ENCODE assay signal across 7 mouse cellular contexts in genomic region chr9:45407706-45408675, GRCm38 (mm10). TPM values are rescaled to one million over a fixed set of nuclear protein-coding genes. Genes with fewer than 3 reads are reported as not detected.
A peak's percentile ranks its signal among the peaks of the same experiment; 100 is the strongest.
DNase-seq lines count a peak whose midpoint lies in the region; ATAC-seq and TF ChIP-seq lines count a peak whose summit lies in the region.

No protein-coding gene starts in this region.

- peak; percentile 84 for TF ChIP-seq CTCF in heart, adult 2 months (IDR thresholded peaks at IDR 0.05)
- peak; percentile 78 for TF ChIP-seq CTCF in kidney, adult 2 months (conservative IDR thresholded peaks at IDR 0.05; ENCODE audit: insufficient read depth, insufficient read length, low read depth, low read length)

- intact Hi-C loops in heart, adult 2 months (cut with DNase I): loop anchor here (1.0 kb wide), 1 partner anchor 109 kb away; no protein-coding TSS in a partner anchor

- ATAC-seq in embryonic facial prominence, embryonic 11.5 days (replicated peaks; ENCODE audit: insufficient number of reproducible peaks, low FRiP score, low TSS enrichment, low read depth): 0 out of 2 replicates have a peak, but pooled peaks have one; percentile 36
- peak; percentile 75; the same call in 1 of the 2 replicates for ATAC-seq in limb, embryonic 14.5 days (ENCODE audit: low FRiP score, low read depth)
- ATAC-seq in midbrain, embryonic 15.5 days (replicated peaks): peak; percentile 75

- no peaks in the 10 kb centered on the region for H3K4me1 ChIP-seq in embryonic facial prominence, embryonic 11.5 days (ENCODE audit: control insufficient read depth, insufficient read depth, low read length)
- no peaks in the 10 kb centered on the region for H3K4me1 ChIP-seq in heart, adult 2 months (ENCODE audit: control insufficient read depth, insufficient read depth, low read length)
- peaks cover 17% of the 10 kb centered on the region; the same call in 1 of the 2 replicates for H3K4me1 ChIP-seq in kidney, adult 2 months (ENCODE audit: control insufficient read depth, insufficient read depth, low read length)
- no peaks in the 10 kb centered on the region for H3K4me1 ChIP-seq in limb, embryonic 14.5 days (ENCODE audit: control insufficient read depth, insufficient read depth, low read length)
- peaks cover 16% of the 10 kb centered on the region for H3K4me1 ChIP-seq in midbrain, embryonic 15.5 days

- TF ChIP-seq EP300 in heart, adult 2 months (IDR thresholded peaks at IDR 0.05; ENCODE audit: insufficient read depth, low read depth, low read length): no peak

- H3K79me2 ChIP-seq in heart, adult 2 months (replicated peaks; ENCODE audit: control insufficient read depth, insufficient read depth, low read length): no peaks in the 10 kb centered on the region

- no peak overlapping the region for H3K27ac ChIP-seq in embryonic facial prominence, embryonic 11.5 days (replicated peaks; ENCODE audit: low read depth, low read length)
- H3K27ac ChIP-seq in heart, adult 2 months: peak overlapping the region; percentile 5; the same call in 1 of the 2 replicates
- peak overlapping the region; percentile 97 for H3K27ac ChIP-seq in kidney, adult 2 months (ENCODE audit: insufficient read depth, low read depth, low read length)
- no peak overlapping the region for H3K27ac ChIP-seq in limb, embryonic 14.5 days (replicated peaks; ENCODE audit: low read depth, low read length)
- H3K27ac ChIP-seq in midbrain, embryonic 15.5 days: 0 out of 2 replicates have a peak overlapping the region, but pooled peaks have one; percentile 34

- no peak overlapping the region for H3K4me2 ChIP-seq in embryonic facial prominence, embryonic 11.5 days (ENCODE audit: low read depth, low read length)
- H3K4me2 ChIP-seq in limb, embryonic 14.5 days (replicated peaks; ENCODE audit: low read depth, low read length, severe bottlenecking): peak overlapping the region; percentile 49
- H3K4me2 ChIP-seq in midbrain, embryonic 15.5 days: peak overlapping the region; percentile 53

- H3K9ac ChIP-seq in embryonic facial prominence, embryonic 11.5 days (replicated peaks; ENCODE audit: low read length): 0 out of 2 replicates have a peak overlapping the region, but pooled peaks have one; percentile 7
- H3K9ac ChIP-seq in heart, adult 2 months (ENCODE audit: low read depth, low read length): no peak overlapping the region
- H3K9ac ChIP-seq in limb, embryonic 14.5 days (ENCODE audit: low read depth, low read length, severe bottlenecking): peak overlapping the region; percentile 44; the same call in 1 of the 2 replicates
- peak overlapping the region; percentile 40 for H3K9ac ChIP-seq in midbrain, embryonic 15.5 days

- H3K36me3 ChIP-seq in embryonic facial prominence, embryonic 11.5 days (replicated peaks; ENCODE audit: control insufficient read depth, insufficient read depth, low read depth, low read length): no peaks in the 10 kb centered on the region
- H3K36me3 ChIP-seq in heart, adult 2 months (ENCODE audit: control insufficient read depth, insufficient read depth, low read length): no peaks in the 10 kb centered on the region
- peaks cover 7% of the 10 kb centered on the region; the same call in 1 of the 2 replicates for H3K36me3 ChIP-seq in kidney, adult 2 months (ENCODE audit: control insufficient read depth, insufficient read depth, low read length)
- no peaks in the 10 kb centered on the region for H3K36me3 ChIP-seq in limb, embryonic 14.5 days (ENCODE audit: control insufficient read depth, insufficient read depth, low read length)
- no peaks in the 10 kb centered on the region for H3K36me3 ChIP-seq in midbrain, embryonic 15.5 days (replicated peaks)

- WGBS in embryonic facial prominence, embryonic 11.5 days: 37% methylated on average over 33 of the region's 33 CpGs
- WGBS in heart, adult 2 months: 33% methylated on average over 33 of the region's 33 CpGs
- WGBS in kidney, adult 2 months: 16% methylated on average over 33 of the region's 33 CpGs
- 40% methylated on average over 33 of the region's 33 CpGs for WGBS in limb, embryonic 14.5 days
- WGBS in midbrain, embryonic 15.5 days: 37% methylated on average over 33 of the region's 33 CpGs

- no peaks in the 10 kb centered on the region for H3K27me3 ChIP-seq in embryonic facial prominence, embryonic 11.5 days (ENCODE audit: control insufficient read depth, insufficient read depth, low read length)
- no peaks in the 10 kb centered on the region for H3K27me3 ChIP-seq in heart, adult 2 months (ENCODE audit: control insufficient read depth, insufficient read depth, low read length)
- no peaks in the 10 kb centered on the region for H3K27me3 ChIP-seq in kidney, adult 2 months (replicated peaks; ENCODE audit: control insufficient read depth, insufficient read depth, low read length)
- H3K27me3 ChIP-seq in limb, embryonic 14.5 days (ENCODE audit: control insufficient read depth, insufficient read depth, low read length): no peaks in the 10 kb centered on the region
- no peaks in the 10 kb centered on the region for H3K27me3 ChIP-seq in midbrain, embryonic 15.5 days (replicated peaks)

- DNase-seq in adrenal gland, postnatal 4 days (ENCODE audit: low spot score in 2 of 2): peak; percentile 64
- DNase-seq in embryonic facial prominence, embryonic 11.5 days (ENCODE audit: low spot score): peak; percentile 82
- DNase-seq in heart, adult 2 months: peak; percentile 79 to 82
- peak; percentile 93 for DNase-seq in kidney, adult 2 months
- peak; percentile 67 for DNase-seq in limb, embryonic 14.5 days (ENCODE audit: low spot score)
- peak; percentile 16 to 74 for DNase-seq in spleen, postnatal 10 days (ENCODE audit: low spot score in 2 of 2)

- TF ChIP-seq POLR2A in heart, adult 2 months (IDR thresholded peaks at IDR 0.05; ENCODE audit: insufficient read depth, low read depth, low read length): 0 out of 2 replicates have a peak, but pooled peaks have one; percentile 21
- TF ChIP-seq POLR2A in kidney, adult 2 months (IDR thresholded peaks at IDR 0.05; ENCODE audit: low read depth, low read length): peak; percentile 33
- TF ChIP-seq POLR2A in limb, embryonic 14.5 days (IDR thresholded peaks at IDR 0.05; ENCODE audit: borderline replicate concordance, extremely low read depth, insufficient read depth, insufficient read length): no peak

- H3K9me3 ChIP-seq in embryonic facial prominence, embryonic 11.5 days (replicated peaks; ENCODE audit: control insufficient read depth, low read length): no peaks in the 10 kb centered on the region
- no peaks in the 10 kb centered on the region for H3K9me3 ChIP-seq in limb, embryonic 14.5 days (ENCODE audit: control insufficient read depth, low read length)
- H3K9me3 ChIP-seq in midbrain, embryonic 15.5 days: no peaks in the 10 kb centered on the region

- peak overlapping the region; percentile 17; the same call in 1 of the 2 replicates for H3K4me3 ChIP-seq in embryonic facial prominence, embryonic 11.5 days (ENCODE audit: low read depth, low read length)
- no peak overlapping the region for H3K4me3 ChIP-seq in heart, adult 2 months
- H3K4me3 ChIP-seq in kidney, adult 2 months (ENCODE audit: insufficient read depth, low read depth, low read length): peak overlapping the region; percentile 59
- H3K4me3 ChIP-seq in limb, embryonic 14.5 days (replicated peaks; ENCODE audit: low read length): peak overlapping the region; percentile 27
- H3K4me3 ChIP-seq in midbrain, embryonic 15.5 days: peak overlapping the region; percentile 34

RNA-seq across cellular contexts. Expression of gene Fxyd2, which starts 8.5 kb away (rescaled TPM):
- 100 to 1,000 TPM in 1 of 2 experiments, 1 to 10 TPM in 1; 8.6 to 119 TPM for total RNA-seq in adrenal gland, postnatal 4 days (2021)
- 1.7 and 1.9 TPM in 2 replicates for polyA plus RNA-seq in embryonic facial prominence, embryonic 11.5 days (2014; fragmentation: Nextera tagmentation; extraction: Ambion mirVana)
- 1 to 10 TPM; 2.8 to 3.3 TPM for total RNA-seq in heart, adult 2 months (2021)
- 4.2 and 9.7 TPM in 2 replicates for polyA plus RNA-seq in heart, adult 2 months (2012; rRNA removed)
- 8,481 and 8,923 TPM in 2 replicates for polyA plus RNA-seq in kidney, adult 2 months (2012; rRNA removed)
- 6.0 and 8.5 TPM in 2 replicates for polyA plus RNA-seq in limb, embryonic 14.5 days (2012; rRNA removed)
- polyA plus RNA-seq in limb, embryonic 14.5 days (2014; fragmentation: Nextera tagmentation; extraction: Ambion mirVana): 6.1 and 7.6 TPM in 2 replicates
- polyA plus RNA-seq in midbrain, embryonic 15.5 days (2015; fragmentation: Nextera tagmentation; extraction: Ambion mirVana): 10.4 and 11.4 TPM in 2 replicates

RNA-seq across cellular contexts. Expression of gene Dscaml1, which starts 18.4 kb away (rescaled TPM):
- total RNA-seq in adrenal gland, postnatal 4 days (2021): 1 to 10 TPM; 2.3 to 2.5 TPM
- polyA plus RNA-seq in embryonic facial prominence, embryonic 11.5 days (2014; fragmentation: Nextera tagmentation; extraction: Ambion mirVana): 0.76 and 0.86 TPM in 2 replicates
- not detected for total RNA-seq in heart, adult 2 months (2021)
- polyA plus RNA-seq in heart, adult 2 months (2012; rRNA removed): 0.03 and 0.14 TPM in 2 replicates
- 0.43 and 0.80 TPM in 2 replicates for polyA plus RNA-seq in kidney, adult 2 months (2012; rRNA removed)
- polyA plus RNA-seq in limb, embryonic 14.5 days (2012; rRNA removed): 1.0 and 1.3 TPM in 2 replicates
- polyA plus RNA-seq in limb, embryonic 14.5 days (2014; fragmentation: Nextera tagmentation; extraction: Ambion mirVana): 0.40 and 0.43 TPM in 2 replicates
- polyA plus RNA-seq in midbrain, embryonic 15.5 days (2015; fragmentation: Nextera tagmentation; extraction: Ambion mirVana): 18.4 and 19.6 TPM in 2 replicates

RNA-seq across cellular contexts. Expression of gene Fxyd6, which starts 38.0 kb away (rescaled TPM):
- 100 to 1,000 TPM; 123 to 137 TPM for total RNA-seq in adrenal gland, postnatal 4 days (2021)
- 83.0 and 93.1 TPM in 2 replicates for polyA plus RNA-seq in embryonic facial prominence, embryonic 11.5 days (2014; fragmentation: Nextera tagmentation; extraction: Ambion mirVana)
- total RNA-seq in heart, adult 2 months (2021): 10 to 100 TPM; 13.8 to 14.2 TPM
- polyA plus RNA-seq in heart, adult 2 months (2012; rRNA removed): 40.8 and 51.2 TPM in 2 replicates
- polyA plus RNA-seq in kidney, adult 2 months (2012; rRNA removed): 16.3 and 20.3 TPM in 2 replicates
- polyA plus RNA-seq in limb, embryonic 14.5 days (2012; rRNA removed): 97.4 and 120 TPM in 2 replicates
- 82.7 and 94.3 TPM in 2 replicates for polyA plus RNA-seq in limb, embryonic 14.5 days (2014; fragmentation: Nextera tagmentation; extraction: Ambion mirVana)
- polyA plus RNA-seq in midbrain, embryonic 15.5 days (2015; fragmentation: Nextera tagmentation; extraction: Ambion mirVana): 639 and 647 TPM in 2 replicates

Comparison
In these comparisons a context has a peak if more than half of its experiments do, and no peak if none do; other contexts are left out.
1. H3K27ac ChIP-seq: peak in heart, adult 2 months (single experiment), kidney, adult 2 months (single experiment) and midbrain, embryonic 15.5 days (single experiment); none in embryonic facial prominence, embryonic 11.5 days (single experiment) and limb, embryonic 14.5 days (single experiment).
2. RNA of gene Fxyd2, which starts 8.5 kb away (polyA plus RNA-seq): 8,481 to 8,923 TPM in kidney, adult 2 months; 10.4 to 11.4 TPM in midbrain, embryonic 15.5 days, 4.2 to 9.7 TPM in heart, adult 2 months, 6.0 to 8.5 TPM in limb, embryonic 14.5 days and 1.7 to 1.9 TPM in embryonic facial prominence, embryonic 11.5 days; every median in the first group is over 100 times any median in the second.
3. Peak in every context shown above with its lines, with median percentiles within 50 percentile points of each other: DNase-seq and ATAC-seq.